Mouse (Mus musculus) bone marrow macrophage, adult 2 months (primary cell): ENCODE results near the gene Tia1.

Source experiments
- CTCF ChIP-seq: IDR thresholded peaks from 2 replicates; pipeline ENCODE4 v1.5.1; 2012; ENCODE audit warnings: low read depth, mild to moderate bottlenecking, low read length, moderate library complexity
- POLR2A ChIP-seq: IDR thresholded peaks from 2 replicates; pipeline ENCODE4 v1.6.1; 2012; ENCODE audit warnings: mild to moderate bottlenecking, low read depth, low read length, borderline replicate concordance

DNA sequence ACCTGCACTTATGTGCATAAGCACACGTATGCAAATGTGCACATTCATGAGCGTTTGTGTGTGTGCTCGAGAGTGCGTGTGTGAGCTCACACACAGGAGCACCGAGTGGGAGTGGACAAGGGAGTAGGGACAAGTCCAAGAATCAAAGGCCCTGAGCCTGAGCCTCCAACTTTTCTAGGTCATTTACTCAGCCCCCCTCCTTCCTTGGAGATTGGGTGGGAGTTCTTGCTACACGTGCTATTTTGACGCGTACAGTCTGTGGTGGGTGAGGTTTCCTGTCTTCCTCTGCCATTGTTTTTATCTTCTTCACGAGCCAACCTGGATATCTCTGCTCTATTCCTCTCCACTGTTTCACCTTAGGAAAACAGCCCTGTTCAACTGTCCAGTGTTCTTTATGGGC, 47.1 kb upstream of the Tia1 start:
- TF ChIP-seq CTCF (no peak), POLR2A (no peak)
